Comparison of ENCODE assay signal across 7 mouse cellular contexts in genomic region chr3:123505778-123506667, GRCm38 (mm10). TPM values are rescaled to one million over a fixed set of nuclear protein-coding genes. Genes with fewer than 3 reads are reported as not detected.
A peak's percentile ranks its signal among the peaks of the same experiment; 100 is the strongest.
DNase-seq lines count a peak whose midpoint lies in the region; ATAC-seq lines count a peak whose summit lies in the region.

No protein-coding gene starts in this region.

- peaks cover 3% of the 10 kb centered on the region for H3K36me3 ChIP-seq in lung, embryonic 16.5 days (ENCODE audit: control insufficient read depth, insufficient read depth, low read length)
- H3K36me3 ChIP-seq in heart, embryonic 11.5 days (ENCODE audit: control insufficient read depth, insufficient read depth, low read length) = peaks cover 2% of the 10 kb centered on the region; the same call in 1 of the 2 replicates

- no peaks in the 10 kb centered on the region for H3K27me3 ChIP-seq in lung, embryonic 16.5 days (ENCODE audit: control insufficient read depth, insufficient read depth, low read depth, low read length)
- H3K27me3 ChIP-seq in heart, embryonic 11.5 days (ENCODE audit: control insufficient read depth, insufficient read depth, low read length) = no peaks in the 10 kb centered on the region

- peak overlapping the region; percentile 7; the same call in 1 of the 2 replicates for H3K27ac ChIP-seq in lung, embryonic 16.5 days (ENCODE audit: low read length)
- no peak overlapping the region for H3K27ac ChIP-seq in heart, embryonic 11.5 days (ENCODE audit: low read depth, low read length)

- WGBS in lung, embryonic 16.5 days = 49% methylated on average over 9 of the region's 9 CpGs
- WGBS in heart, embryonic 11.5 days (ENCODE audit: insufficient replicate concordance) = 55% methylated on average over 9 of the region's 9 CpGs

- peak overlapping the region; percentile 84; the same call in 1 of the 2 replicates for H3K4me2 ChIP-seq in lung, embryonic 16.5 days (ENCODE audit: low read depth, low read length)
- peak overlapping the region; percentile 16; the same call in 1 of the 2 replicates for H3K4me2 ChIP-seq in heart, embryonic 11.5 days

- H3K4me3 ChIP-seq in lung, embryonic 16.5 days (ENCODE audit: low read length) = no peak overlapping the region
- no peak overlapping the region for H3K4me3 ChIP-seq in heart, embryonic 11.5 days (ENCODE audit: low read depth, low read length)

- ATAC-seq in lung, embryonic 16.5 days (ENCODE audit: low read depth) = no peak
- no peak for ATAC-seq in heart, embryonic 11.5 days (replicated peaks; ENCODE audit: insufficient number of reproducible peaks, low FRiP score, low TSS enrichment)

- H3K9me3 ChIP-seq in lung, embryonic 16.5 days (ENCODE audit: control insufficient read depth, low read length) = no peaks in the 10 kb centered on the region
- H3K9me3 ChIP-seq in heart, embryonic 11.5 days (replicated peaks; ENCODE audit: control insufficient read depth, low read length) = no peaks in the 10 kb centered on the region

- no peak for DNase-seq in lung, postnatal 25 days (ENCODE audit: low spot score)
- peak; percentile 15 for DNase-seq in T-cell, adult 2 months (ENCODE audit: low spot score)
- peak; percentile 44 to 73 for DNase-seq in kidney, postnatal 36 days
- peak; percentile 44 for DNase-seq in neural tube, embryonic 10.5 days (ENCODE audit: extremely low spot score, low spot score)
- DNase-seq in layer of hippocampus, adult 9-10 months (ENCODE audit: low spot score) = no peak

- H3K4me1 ChIP-seq in lung, embryonic 16.5 days (replicated peaks; ENCODE audit: control insufficient read depth, insufficient read depth, low read length) = peaks cover 16% of the 10 kb centered on the region
- H3K4me1 ChIP-seq in heart, embryonic 11.5 days (ENCODE audit: control insufficient read depth, insufficient read depth, low read length) = peaks cover 7% of the 10 kb centered on the region; the same call in 1 of the 2 replicates

- no peak overlapping the region for H3K9ac ChIP-seq in lung, embryonic 16.5 days (ENCODE audit: low read length)
- H3K9ac ChIP-seq in heart, embryonic 11.5 days (ENCODE audit: low read depth, low read length) = 0 out of 2 replicates have a peak overlapping the region, but pooled peaks have one; percentile 16

RNA-seq across cellular contexts. Expression of gene Prss12, which starts 59.3 kb away (rescaled TPM):
- 18.1 and 19.3 TPM in 2 replicates for polyA plus RNA-seq in lung, embryonic 16.5 days (2015; fragmentation: Nextera tagmentation; extraction: Ambion mirVana)
- 0.89 and 1.5 TPM in 2 replicates for polyA plus RNA-seq in heart, embryonic 11.5 days (2014; fragmentation: Nextera tagmentation; extraction: Ambion mirVana)

Comparison
In these comparisons a context has a peak if more than half of its experiments do, and no peak if none do; other contexts are left out.
1. DNase-seq: peak in T-cell, adult 2 months (single experiment), kidney, postnatal 36 days (2 of 2) and neural tube, embryonic 10.5 days (single experiment); none in lung, postnatal 25 days (single experiment) and layer of hippocampus, adult 9-10 months (single experiment).